Mouse (Mus musculus): ENCODE measurements around the gene Dlg2. TPM values are rescaled to one million over a fixed set of nuclear protein-coding genes. Genes with fewer than 3 reads are reported as not detected.

Dlg2 gene
- polyA plus RNA-seq, 1 experiment = 7.6 TPM

- no peak overlapping the region for H3K27ac ChIP-seq (replicated peaks; ENCODE audit: low read depth, low read length)
- no peak overlapping the region for H3K4me3 ChIP-seq (ENCODE audit: insufficient read depth, low read depth, low read length)
- H3K4me1 ChIP-seq (ENCODE audit: control insufficient read depth, insufficient read depth, insufficient read length, low read length) = no peaks in the 10 kb centered on the region
Measured at GRCm38 (mm10) chr7:91972970-91973369, 1496.5 kb downstream of the Dlg2 start.

GRCm38 (mm10) chr7:92003769-92004455 lies 1527.4 kb downstream of the Dlg2 start:
- H3K4me3 ChIP-seq (ENCODE audit: insufficient read depth, low read depth, low read length) = no peak overlapping the region
- no peaks in the 10 kb centered on the region for H3K4me1 ChIP-seq (ENCODE audit: control insufficient read depth, insufficient read depth, insufficient read length, low read length)
- H3K27ac ChIP-seq (replicated peaks; ENCODE audit: low read depth, low read length) = no peak overlapping the region

GRCm38 (mm10) chr7:92005681-92006425 lies 1529.4 kb downstream of the Dlg2 start:
- Histone ChIP-seq H3K4me1 (ENCODE audit: control insufficient read depth, insufficient read depth, insufficient read length, low read length) (no peaks in the 10 kb centered on the region), H3K4me3 (ENCODE audit: insufficient read depth, low read depth, low read length) (no peak overlapping the region), H3K27ac (replicated peaks; ENCODE audit: low read depth, low read length) (no peak overlapping the region)

- no peak overlapping the region for H3K27ac ChIP-seq (replicated peaks; ENCODE audit: low read depth, low read length)
- H3K4me3 ChIP-seq (ENCODE audit: insufficient read depth, low read depth, low read length) = no peak overlapping the region
- H3K4me1 ChIP-seq (ENCODE audit: control insufficient read depth, insufficient read depth, insufficient read length, low read length) = no peaks in the 10 kb centered on the region
Measured at GRCm38 (mm10) chr7:92008702-92009101, 1532.2 kb downstream of the Dlg2 start.

GRCm38 (mm10) chr7:92024928-92025327 lies 1548.5 kb downstream of the Dlg2 start:
- no peak overlapping the region for H3K4me3 ChIP-seq (ENCODE audit: insufficient read depth, low read depth, low read length)

GRCm38 (mm10) chr7:92025465-92026056 lies 1549.1 kb downstream of the Dlg2 start:
- Histone ChIP-seq H3K27ac (replicated peaks; ENCODE audit: low read depth, low read length) (no peak overlapping the region), H3K4me3 (ENCODE audit: insufficient read depth, low read depth, low read length) (no peak overlapping the region), H3K4me1 (ENCODE audit: control insufficient read depth, insufficient read depth, insufficient read length, low read length) (no peaks in the 10 kb centered on the region)

More at GRCm38 (mm10) chr7:92024928-92025327, 1548.5 kb downstream of the Dlg2 start:
- H3K4me1 ChIP-seq (ENCODE audit: control insufficient read depth, insufficient read depth, insufficient read length, low read length) = no peaks in the 10 kb centered on the region
- H3K27ac ChIP-seq (replicated peaks; ENCODE audit: low read depth, low read length) = no peak overlapping the region

GRCm38 (mm10) chr7:92027049-92027448 lies 1550.6 kb downstream of the Dlg2 start:
- H3K27ac ChIP-seq (replicated peaks; ENCODE audit: low read depth, low read length) = no peak overlapping the region
- no peaks in the 10 kb centered on the region for H3K4me1 ChIP-seq (ENCODE audit: control insufficient read depth, insufficient read depth, insufficient read length, low read length)
- no peak overlapping the region for H3K4me3 ChIP-seq (ENCODE audit: insufficient read depth, low read depth, low read length)

- Histone ChIP-seq H3K4me3 (ENCODE audit: insufficient read depth, low read depth, low read length) (no peak overlapping the region), H3K4me1 (ENCODE audit: control insufficient read depth, insufficient read depth, insufficient read length, low read length) (no peaks in the 10 kb centered on the region), H3K27ac (replicated peaks; ENCODE audit: low read depth, low read length) (no peak overlapping the region)
Measured at GRCm38 (mm10) chr7:92034256-92034655, 1557.8 kb downstream of the Dlg2 start.

- Histone ChIP-seq H3K4me3 (ENCODE audit: insufficient read depth, low read depth, low read length) (no peak overlapping the region), H3K4me1 (ENCODE audit: control insufficient read depth, insufficient read depth, insufficient read length, low read length) (no peaks in the 10 kb centered on the region)
Measured at GRCm38 (mm10) chr7:92040187-92040586, 1563.7 kb downstream of the Dlg2 start.

GRCm38 (mm10) chr7:92040785-92041411 lies 1564.4 kb downstream of the Dlg2 start:
- no peak overlapping the region for H3K4me3 ChIP-seq (ENCODE audit: insufficient read depth, low read depth, low read length)
- no peaks in the 10 kb centered on the region for H3K4me1 ChIP-seq (ENCODE audit: control insufficient read depth, insufficient read depth, insufficient read length, low read length)
- H3K27ac ChIP-seq (replicated peaks; ENCODE audit: low read depth, low read length) = no peak overlapping the region

More at GRCm38 (mm10) chr7:92040187-92040586, 1563.7 kb downstream of the Dlg2 start:
- no peak overlapping the region for H3K27ac ChIP-seq (replicated peaks; ENCODE audit: low read depth, low read length)

- Histone ChIP-seq H3K27ac (replicated peaks; ENCODE audit: low read depth, low read length) (no peak overlapping the region), H3K4me1 (ENCODE audit: control insufficient read depth, insufficient read depth, insufficient read length, low read length) (no peaks in the 10 kb centered on the region), H3K4me3 (ENCODE audit: insufficient read depth, low read depth, low read length) (no peak overlapping the region)
Measured at GRCm38 (mm10) chr7:92044966-92045365, 1568.5 kb downstream of the Dlg2 start.

- H3K27ac ChIP-seq (replicated peaks; ENCODE audit: low read depth, low read length) = no peak overlapping the region
- H3K4me3 ChIP-seq (ENCODE audit: insufficient read depth, low read depth, low read length) = no peak overlapping the region
- H3K4me1 ChIP-seq (ENCODE audit: control insufficient read depth, insufficient read depth, insufficient read length, low read length) = no peaks in the 10 kb centered on the region
Measured at GRCm38 (mm10) chr7:92047271-92047670, 1570.8 kb downstream of the Dlg2 start.

- Histone ChIP-seq H3K27ac (replicated peaks; ENCODE audit: low read depth, low read length) (no peak overlapping the region), H3K4me1 (ENCODE audit: control insufficient read depth, insufficient read depth, insufficient read length, low read length) (no peaks in the 10 kb centered on the region), H3K4me3 (ENCODE audit: insufficient read depth, low read depth, low read length) (no peak overlapping the region)
Measured at GRCm38 (mm10) chr7:92048876-92049275, 1572.4 kb downstream of the Dlg2 start.

- no peak overlapping the region for H3K27ac ChIP-seq (replicated peaks; ENCODE audit: low read depth, low read length)
- H3K4me3 ChIP-seq (ENCODE audit: insufficient read depth, low read depth, low read length) = no peak overlapping the region
- no peaks in the 10 kb centered on the region for H3K4me1 ChIP-seq (ENCODE audit: control insufficient read depth, insufficient read depth, insufficient read length, low read length)
Measured at GRCm38 (mm10) chr7:92066851-92067250, 1590.4 kb downstream of the Dlg2 start.

- Histone ChIP-seq H3K4me3 (ENCODE audit: insufficient read depth, low read depth, low read length) (no peak overlapping the region), H3K4me1 (ENCODE audit: control insufficient read depth, insufficient read depth, insufficient read length, low read length) (no peaks in the 10 kb centered on the region)
Measured at GRCm38 (mm10) chr7:92087429-92087828, 1611.0 kb downstream of the Dlg2 start.

More at GRCm38 (mm10) chr7:92087429-92087828, 1611.0 kb downstream of the Dlg2 start:
- no peak overlapping the region for H3K27ac ChIP-seq (replicated peaks; ENCODE audit: low read depth, low read length)
